Mouse (Mus musculus): ENCODE measurements around the gene Xpo6. TPM values are rescaled to one million over a fixed set of nuclear protein-coding genes. Genes with fewer than 3 reads are reported as not detected.

Gene Xpo6
- polyA plus RNA-seq, 1 experiment from 2014 or later, result 69.3 TPM

DNA sequence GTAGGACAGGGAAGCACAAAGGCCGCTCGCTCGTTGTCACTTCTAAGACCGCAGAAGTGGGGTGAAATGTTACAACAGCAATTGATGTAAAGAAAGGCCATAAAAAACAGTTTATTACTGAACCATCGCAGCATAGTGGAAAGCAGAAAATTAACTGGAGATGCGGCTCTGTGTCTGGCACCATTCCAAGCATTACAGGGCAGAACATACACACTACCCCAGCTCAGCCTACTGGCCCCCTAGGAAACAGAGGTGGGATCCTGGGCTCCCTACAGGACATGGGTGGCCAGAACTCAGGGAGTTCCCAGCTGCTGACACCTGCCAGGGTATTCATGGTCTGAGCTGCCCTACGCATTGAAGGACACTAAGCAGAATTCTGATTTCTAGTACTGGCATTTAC is 141.4 kb downstream of the Xpo6 start:
- ATAC-seq (ENCODE audit: low FRiP score) (no peak), DNase-seq (ENCODE audit: low spot score) (no peak)
- peaks cover 16% of the 10 kb centered on the region; the same call in 1 of the 2 replicates for H3K4me1 ChIP-seq (replicated peaks; ENCODE audit: control insufficient read depth, insufficient read depth, low read length)

DNA sequence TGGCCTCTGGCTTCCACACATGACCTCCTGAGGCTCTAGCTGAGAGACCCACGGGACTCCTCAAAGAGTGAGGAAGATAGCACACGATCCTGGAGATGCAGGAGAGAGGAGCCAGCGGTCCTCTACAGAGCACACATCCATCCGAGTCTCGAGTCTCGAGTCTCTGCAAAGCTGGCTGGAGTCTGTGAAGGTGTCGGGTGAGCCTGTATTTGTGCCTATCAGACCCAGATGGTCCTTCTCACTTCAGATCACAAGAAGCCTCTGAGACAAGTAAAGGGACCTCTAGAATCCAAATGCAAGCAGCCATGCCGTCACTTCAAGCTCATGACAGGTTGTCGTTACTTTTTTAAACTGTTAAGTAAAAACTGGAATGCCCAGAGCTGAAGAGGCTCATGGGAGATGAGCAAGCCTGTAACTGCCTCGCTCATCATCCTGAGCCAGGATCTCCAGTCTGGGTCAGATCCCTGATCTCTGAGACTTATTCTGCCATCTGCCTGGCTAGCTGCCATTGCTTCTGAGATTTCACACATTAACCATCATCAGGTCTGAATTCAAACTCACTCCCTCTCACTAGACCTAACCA is 142.9 kb downstream of the Xpo6 start:
- DNase-seq (ENCODE audit: low spot score) (no peak), ATAC-seq (ENCODE audit: low FRiP score) (no peak)
- Histone ChIP-seq H3K36me3 (replicated peaks; ENCODE audit: control insufficient read depth, insufficient read depth) (no peaks in the 10 kb centered on the region), H3K4me2 (replicated peaks) (no peak overlapping the region), H3K9ac (no peak overlapping the region), H3K4me1 (replicated peaks; ENCODE audit: control insufficient read depth, insufficient read depth, low read length) (peaks cover 14% of the 10 kb centered on the region; the same call in 1 of the 2 replicates), H3K27me3 (ENCODE audit: control insufficient read depth, insufficient read depth, low read length) (no peaks in the 10 kb centered on the region), H3K9me3 (ENCODE audit: control insufficient read depth, low read length) (no peaks in the 10 kb centered on the region), H3K27ac (no peak overlapping the region), H3K4me3 (replicated peaks; ENCODE audit: low read length) (no peak overlapping the region)
- WGBS, result 69% methylated on average over 10 of the region's 10 CpGs

More for the DNA sequence above, 141.4 kb downstream of the Xpo6 start:
- Histone ChIP-seq H3K27ac (no peak overlapping the region), H3K4me2 (replicated peaks) (no peak overlapping the region), H3K9ac (no peak overlapping the region), H3K27me3 (ENCODE audit: control insufficient read depth, insufficient read depth, low read length) (no peaks in the 10 kb centered on the region), H3K4me3 (replicated peaks; ENCODE audit: low read length) (no peak overlapping the region), H3K9me3 (ENCODE audit: control insufficient read depth, low read length) (no peaks in the 10 kb centered on the region), H3K36me3 (replicated peaks; ENCODE audit: control insufficient read depth, insufficient read depth) (no peaks in the 10 kb centered on the region)
- whole genome bisulfite sequencing, result 34% methylated on average over 7 of the region's 7 CpGs

DNA sequence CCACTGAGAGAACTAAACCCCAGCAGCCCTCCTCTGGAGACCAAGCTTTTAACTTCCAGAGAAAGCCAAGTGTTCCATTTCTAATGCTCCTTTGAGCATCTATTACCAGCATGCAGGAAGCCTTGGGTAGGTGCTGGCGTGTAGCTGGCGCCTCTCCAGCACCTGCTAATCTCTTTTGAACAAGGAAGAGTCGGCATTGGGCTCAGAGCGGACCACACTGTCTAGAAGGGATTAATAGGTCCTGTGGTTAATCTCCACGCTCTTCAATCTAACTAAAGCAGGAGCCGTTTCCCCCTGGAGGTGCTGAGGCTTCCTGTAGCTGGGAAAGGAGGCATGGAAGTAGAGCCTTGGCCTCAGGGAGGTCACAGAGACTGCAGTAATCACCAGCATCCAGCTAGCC is 145.7 kb downstream of the Xpo6 start:
- WGBS, result 49% methylated on average over 6 of the region's 6 CpGs
- DNase-seq (ENCODE audit: low spot score) (no peak), ATAC-seq (ENCODE audit: low FRiP score) (0 out of 2 replicates have a peak, but pooled peaks have one; percentile 12)
- H3K36me3 ChIP-seq (replicated peaks; ENCODE audit: control insufficient read depth, insufficient read depth), result no peaks in the 10 kb centered on the region
- 0 out of 2 replicates have a peak, but pooled peaks cover 18% of the 10 kb centered on the region for H3K4me1 ChIP-seq (replicated peaks; ENCODE audit: control insufficient read depth, insufficient read depth, low read length)
- no peak overlapping the region for H3K4me3 ChIP-seq (replicated peaks; ENCODE audit: low read length)
- H3K9ac ChIP-seq, result no peak overlapping the region
- no peaks in the 10 kb centered on the region for H3K9me3 ChIP-seq (ENCODE audit: control insufficient read depth, low read length)
- no peak overlapping the region for H3K4me2 ChIP-seq (replicated peaks)
- H3K27me3 ChIP-seq (ENCODE audit: control insufficient read depth, insufficient read depth, low read length), result no peaks in the 10 kb centered on the region
- H3K27ac ChIP-seq, result no peak overlapping the region

DNA sequence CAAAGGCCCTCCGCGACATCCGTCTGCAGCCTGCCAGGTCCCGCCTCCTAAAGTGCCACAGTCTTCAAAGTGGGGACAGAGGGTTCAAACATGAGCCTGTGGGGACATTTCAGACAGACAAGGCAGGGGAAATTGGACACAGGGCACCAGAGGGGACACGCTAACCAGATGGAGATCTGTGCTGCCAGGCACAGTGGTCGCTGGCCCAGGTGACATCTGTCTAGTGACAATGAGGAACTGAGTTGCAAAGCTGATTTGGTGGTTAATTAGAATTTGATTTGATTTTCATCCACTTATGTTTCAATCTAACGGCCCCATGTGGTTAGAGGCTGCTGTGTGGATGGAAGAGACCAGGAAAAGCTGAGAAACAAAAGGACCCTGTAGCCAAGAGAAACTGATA is 146.7 kb downstream of the Xpo6 start:
- 0 out of 2 replicates have a peak, but pooled peaks cover 13% of the 10 kb centered on the region for H3K4me1 ChIP-seq (replicated peaks; ENCODE audit: control insufficient read depth, insufficient read depth, low read length)
- no peak overlapping the region for H3K9ac ChIP-seq
- 51% methylated on average over 7 of the region's 7 CpGs for WGBS
- DNase-seq (ENCODE audit: low spot score) (peak; percentile 54), ATAC-seq (ENCODE audit: low FRiP score) (0 out of 2 replicates have a peak, but pooled peaks have one; percentile 35)
- no peaks in the 10 kb centered on the region for H3K36me3 ChIP-seq (replicated peaks; ENCODE audit: control insufficient read depth, insufficient read depth)
- H3K9me3 ChIP-seq (ENCODE audit: control insufficient read depth, low read length), result no peaks in the 10 kb centered on the region
- no peak overlapping the region for H3K27ac ChIP-seq
- no peaks in the 10 kb centered on the region for H3K27me3 ChIP-seq (ENCODE audit: control insufficient read depth, insufficient read depth, low read length)
- no peak overlapping the region for H3K4me2 ChIP-seq (replicated peaks)
- no peak overlapping the region for H3K4me3 ChIP-seq (replicated peaks; ENCODE audit: low read length)

DNA sequence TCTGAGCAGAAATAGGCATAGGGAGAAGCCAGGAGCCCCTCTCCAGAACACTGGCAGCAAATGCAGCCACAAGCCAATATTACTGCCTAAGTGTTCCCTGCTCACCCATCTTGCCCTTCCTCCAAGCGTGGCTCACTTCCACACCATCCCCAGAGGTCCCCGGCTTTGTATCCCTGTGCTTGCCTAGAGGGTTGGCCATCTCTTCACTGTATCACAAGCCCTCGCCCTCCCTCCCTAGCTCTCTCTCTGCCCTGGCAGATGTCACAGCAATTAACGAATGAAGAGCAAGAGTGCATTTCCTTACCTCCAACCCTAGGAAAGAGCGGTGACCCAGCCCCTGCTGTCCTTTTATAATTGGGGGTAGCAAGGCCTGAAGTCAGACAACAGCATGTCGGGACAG is 148.4 kb downstream of the Xpo6 start:
- Histone ChIP-seq H3K27me3 (ENCODE audit: control insufficient read depth, insufficient read depth, low read length) (no peaks in the 10 kb centered on the region), H3K4me3 (replicated peaks; ENCODE audit: low read length) (no peak overlapping the region), H3K36me3 (replicated peaks; ENCODE audit: control insufficient read depth, insufficient read depth) (no peaks in the 10 kb centered on the region), H3K9me3 (ENCODE audit: control insufficient read depth, low read length) (no peaks in the 10 kb centered on the region), H3K27ac (no peak overlapping the region), H3K4me1 (replicated peaks; ENCODE audit: control insufficient read depth, insufficient read depth, low read length) (0 out of 2 replicates have a peak, but pooled peaks cover 13% of the 10 kb centered on the region), H3K9ac (no peak overlapping the region), H3K4me2 (replicated peaks) (no peak overlapping the region)
- 26% methylated on average over 6 of the region's 6 CpGs for WGBS
- ATAC-seq (ENCODE audit: low FRiP score) (no peak), DNase-seq (ENCODE audit: low spot score) (no peak)

Other genes with a start within 250 kb of the Xpo6 start
- 11.2 and 16.2 TPM in 2 replicates for gene Gsg1l, start 118.1 kb downstream of the Xpo6 start, polyA plus RNA-seq (2014; fragmentation: Nextera tagmentation; extraction: Ambion mirVana)
- 290 and 319 TPM in 2 replicates for gene Sbk1, start 72.1 kb upstream of the Xpo6 start, polyA plus RNA-seq (2014; fragmentation: Nextera tagmentation; extraction: Ambion mirVana)
- gene Lat, start 169.1 kb upstream of the Xpo6 start, polyA plus RNA-seq (2014; fragmentation: Nextera tagmentation; extraction: Ambion mirVana), result 0.77 and 0.78 TPM in 2 replicates
- 64.5 and 67.9 TPM in 2 replicates for gene Spns1, start 176.9 kb upstream of the Xpo6 start, polyA plus RNA-seq (2014; fragmentation: Nextera tagmentation; extraction: Ambion mirVana)
- gene Nfatc2ip, start 196.2 kb upstream of the Xpo6 start, polyA plus RNA-seq (2014; fragmentation: Nextera tagmentation; extraction: Ambion mirVana), result 3.9 and 4.0 TPM in 2 replicates
- gene Cd19, start 214.4 kb upstream of the Xpo6 start, polyA plus RNA-seq (2014; fragmentation: Nextera tagmentation; extraction: Ambion mirVana), result not detected in 2 replicates
- gene Rabep2, start 228.3 kb upstream of the Xpo6 start, polyA plus RNA-seq (2014; fragmentation: Nextera tagmentation; extraction: Ambion mirVana), result 18.9 and 20.2 TPM in 2 replicates

Data from hindbrain, embryonic 14.5 days (tissue).